Mouse (Mus musculus) kidney, adult 2 months (tissue): ENCODE measurements at regions not wholly inside any gene's neighbourhood (a gene's known extent, or its start where the extent isn't known, plus 50 kb on each side); places are given as distances from the start of the nearest gene placed in this dataset.

ENCODE experiments used
- DNase-seq: peaks from one replicate; pipeline ENCODE4 v3.0.0; 2021
- H3K27ac ChIP-seq: fragments of 200-500 bp; 2 replicates; pipeline ENCODE4 v1.5.1; 2012; ENCODE audit warnings: low read depth, low read length, control low read depth, inconsistent platforms; ENCODE audit not compliant: insufficient read depth
- H3K27me3 ChIP-seq: fragments of 200-500 bp; replicated peaks from 2 replicates; pipeline ENCODE4 v1.6.1; 2012; ENCODE audit warnings: mild to moderate bottlenecking, moderate library complexity, low read length, inconsistent platforms; ENCODE audit not compliant: control insufficient read depth, insufficient read depth
- H3K36me3 ChIP-seq: fragments of 200-500 bp; 2 replicates; pipeline ENCODE4 v1.6.1; 2012; ENCODE audit warnings: mild to moderate bottlenecking, moderate library complexity, low read length, inconsistent platforms; ENCODE audit not compliant: control insufficient read depth, insufficient read depth
- H3K4me1 ChIP-seq: fragments of 200-500 bp; 2 replicates; pipeline ENCODE4 v1.6.1; 2011; ENCODE audit warnings: low read length; ENCODE audit not compliant: control insufficient read depth, insufficient read depth
- H3K4me3 ChIP-seq: fragments of 200-500 bp; 2 replicates; pipeline ENCODE4 v1.5.1; 2011; ENCODE audit warnings: mild to moderate bottlenecking, low read depth, low read length, control low read depth; ENCODE audit not compliant: insufficient read depth
- CTCF ChIP-seq: fragments of 200-500 bp; conservative IDR thresholded peaks from 2 replicates; pipeline ENCODE4 v1.5.1; 2011; ENCODE audit warnings: low read depth, mild to moderate bottlenecking, control low read depth, low read length, moderate library complexity, mixed read lengths; ENCODE audit not compliant: insufficient read depth, insufficient read length
- POLR2A ChIP-seq: fragments of 200-500 bp; IDR thresholded peaks from one replicate; pipeline ENCODE4 v1.6.1; 2011; ENCODE audit warnings: low read depth, low read length, control low read depth
- WGBS: fragments of 180-500 bp; shearing (Covaris S2); methylation state at CpG from one replicate; pipeline ENCODE4 v1.1.7; 2018; 5-methylcytosine and 5-hydroxymethylcytosine counted together

DNA sequence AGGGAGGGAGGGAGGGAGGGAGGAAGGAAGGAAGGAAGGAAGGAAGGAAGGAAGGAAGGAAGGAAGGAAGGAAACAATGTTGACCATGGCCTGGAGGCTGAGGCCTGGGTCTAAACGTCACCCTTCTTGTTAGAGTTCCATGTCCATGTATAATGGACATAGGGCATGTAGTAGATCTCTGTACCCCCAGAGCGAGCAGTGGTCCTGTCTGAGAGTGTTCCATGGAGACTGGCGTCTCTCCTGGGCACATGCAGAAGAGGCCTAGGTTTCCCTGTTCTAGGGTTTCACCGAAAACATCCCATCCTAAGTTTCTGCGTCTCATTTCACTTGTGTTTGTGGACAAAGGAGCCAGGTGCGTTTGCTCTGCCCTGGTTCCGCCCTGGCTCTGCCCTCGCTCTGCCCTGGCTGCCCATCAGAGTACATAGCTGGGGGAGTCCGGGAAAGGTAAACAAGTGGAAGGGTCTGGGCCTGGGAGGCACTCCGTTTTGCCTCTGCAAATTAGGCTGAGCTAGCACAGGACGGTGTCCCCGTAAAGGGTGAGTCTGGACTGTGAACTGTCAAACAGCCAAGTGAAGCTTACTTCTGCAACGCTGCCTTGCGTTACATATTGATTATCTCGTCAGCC, 66.5 kb downstream of the Foxd1 start:
- H3K4me3 ChIP-seq, result no peak overlapping the region
- TF ChIP-seq CTCF (no peak), POLR2A (no peak)
- DNase-seq, result no peak
- H3K27ac ChIP-seq, result no peak overlapping the region
- 0 out of 2 replicates have a peak, but pooled peaks cover 7% of the 10 kb centered on the region for H3K4me1 ChIP-seq
- H3K27me3 ChIP-seq, result no peaks in the 10 kb centered on the region
- WGBS, result 73% methylated on average over 15 of the region's 15 CpGs
- no peaks in the 10 kb centered on the region for H3K36me3 ChIP-seq

GRCm38 (mm10) chr13:98417736-98418135, 63.7 kb downstream of the Foxd1 start:
- Histone ChIP-seq H3K27ac (no peak overlapping the region), H3K4me1 (0 out of 2 replicates have a peak, but pooled peaks cover 7% of the 10 kb centered on the region), H3K4me3 (no peak overlapping the region), H3K27me3 (no peaks in the 10 kb centered on the region), H3K36me3 (no peaks in the 10 kb centered on the region)
- TF ChIP-seq CTCF, result no peak
- no peak for TF ChIP-seq POLR2A
- DNase-seq, result peak; percentile 61
- WGBS, result 52% methylated on average over 4 of the region's 4 CpGs

GRCm38 (mm10) chr13:98416457-98416856, 62.4 kb downstream of the Foxd1 start:
- no peaks in the 10 kb centered on the region for H3K36me3 ChIP-seq
- DNase-seq, result peak; percentile 41
- H3K27me3 ChIP-seq, result no peaks in the 10 kb centered on the region
- H3K27ac ChIP-seq, result no peak overlapping the region
- 40% methylated on average over 6 of the region's 6 CpGs for WGBS
- H3K4me3 ChIP-seq, result no peak overlapping the region
- 0 out of 2 replicates have a peak, but pooled peaks cover 7% of the 10 kb centered on the region for H3K4me1 ChIP-seq
- TF ChIP-seq CTCF, result no peak
- TF ChIP-seq POLR2A, result no peak

- peak; percentile 76 for DNase-seq
- 21% methylated on average over 3 of the region's 3 CpGs for WGBS
- H3K27ac ChIP-seq, result no peak overlapping the region
- H3K27me3 ChIP-seq, result no peaks in the 10 kb centered on the region; the same call in 1 of the 2 replicates
- no peak for TF ChIP-seq POLR2A
- TF ChIP-seq CTCF, result no peak
- no peaks in the 10 kb centered on the region for H3K36me3 ChIP-seq
- H3K4me1 ChIP-seq, result 0 out of 2 replicates have a peak, but pooled peaks cover 7% of the 10 kb centered on the region
- H3K4me3 ChIP-seq, result no peak overlapping the region
These were observed 60.8 kb downstream of the Foxd1 start for GRCm38 (mm10) chr13:98414851-98415250.

DNA sequence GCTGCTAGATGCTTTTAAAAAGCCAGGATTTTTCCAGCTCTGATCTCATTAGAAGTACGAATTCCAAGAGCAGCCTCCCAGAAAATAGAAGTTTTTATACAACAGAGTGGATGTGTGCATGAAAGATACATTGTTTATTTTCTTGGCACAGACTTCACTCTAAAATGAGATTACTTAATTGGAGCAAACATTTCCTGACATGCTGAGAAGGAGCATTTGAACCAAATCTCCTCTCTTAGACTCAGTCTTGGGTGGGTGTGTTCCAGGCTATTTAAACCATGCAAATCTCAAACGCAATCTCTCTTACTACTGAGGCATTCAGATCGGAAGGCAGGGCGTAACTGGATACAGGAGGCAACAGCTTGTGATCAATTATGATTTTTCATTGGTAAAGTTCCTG, 59.2 kb downstream of the Foxd1 start:
- H3K4me3 ChIP-seq, result no peak overlapping the region

More for the DNA sequence above, 59.2 kb downstream of the Foxd1 start:
- no peak for DNase-seq
- H3K4me1 ChIP-seq, result 0 out of 2 replicates have a peak, but pooled peaks cover 7% of the 10 kb centered on the region
- H3K36me3 ChIP-seq, result no peaks in the 10 kb centered on the region
- H3K27me3 ChIP-seq, result no peaks in the 10 kb centered on the region; the same call in 1 of the 2 replicates
- TF ChIP-seq POLR2A (no peak), CTCF (no peak)
- 65% methylated on average over 4 of the region's 4 CpGs for WGBS
- no peak overlapping the region for H3K27ac ChIP-seq
